Mouse (Mus musculus) lung, adult 2 months (tissue): ENCODE results near the gene Atp6v1g1.

Experiments used
- CTCF ChIP-seq: fragments of 200-500 bp; IDR thresholded peaks from 2 replicates; pipeline ENCODE4 v1.5.1; 2011; ENCODE audit warnings: mild to moderate bottlenecking, low read length, control low read depth; ENCODE audit not compliant: insufficient read depth
- POLR2A ChIP-seq: fragments of 200-500 bp; IDR thresholded peaks from 2 replicates; pipeline ENCODE4 v1.6.1; 2011; ENCODE audit warnings: low read depth, mild to moderate bottlenecking, control low read depth, low read length, borderline replicate concordance; ENCODE audit errors: extremely low read depth

GRCm38 (mm10) chr4:63594459-63595110 is 50.0 kb downstream of the Atp6v1g1 start:
- TF ChIP-seq CTCF (no peak), POLR2A (no peak)
